Mouse (Mus musculus) stomach, postnatal 0 days (tissue): Measurements from ENCODE around the gene Prox1. TPM values are rescaled to one million over a fixed set of nuclear protein-coding genes. Genes with fewer than 3 reads are reported as not detected.

ENCODE experiments used
- ATAC-seq: fragments of 200-750 bp; cut with Nextera tagmentation; 2 replicates; pipeline ENCODE4 v1.8.0; 2017; ENCODE audit not compliant: low FRiP score, low TSS enrichment
- DNase-seq: peaks from one replicate; pipeline ENCODE4 v3.0.0-alpha.2; 2016; ENCODE audit warnings: low spot score
- H3K27ac ChIP-seq: fragments of 300-500 bp; sonication (generic); replicated peaks from 2 replicates; pipeline ENCODE4 v1.5.1; 2014; ENCODE audit warnings: mild to moderate bottlenecking, control low read depth
- H3K27me3 ChIP-seq: fragments of 300-500 bp; sonication (generic); 2 replicates; pipeline ENCODE4 v1.6.1; 2014; ENCODE audit warnings: low read length; ENCODE audit not compliant: control insufficient read depth, insufficient read depth
- H3K36me3 ChIP-seq: fragments of 300-500 bp; sonication (generic); 2 replicates; pipeline ENCODE4 v1.6.1; 2014; ENCODE audit warnings: low read length, mixed read lengths; ENCODE audit not compliant: control insufficient read depth, insufficient read depth
- H3K4me1 ChIP-seq: fragments of 300-500 bp; sonication (generic); replicated peaks from 2 replicates; pipeline ENCODE4 v1.6.1; 2014; ENCODE audit warnings: antibody characterized with exemption; ENCODE audit not compliant: control insufficient read depth, insufficient read depth
- H3K4me2 ChIP-seq: fragments of 300-500 bp; sonication (generic); replicated peaks from 2 replicates; pipeline ENCODE4 v1.6.1; 2014; ENCODE audit warnings: low read depth, mild to moderate bottlenecking, control low read depth, moderate library complexity
- H3K4me3 ChIP-seq: fragments of 300-500 bp; sonication (generic); 2 replicates; pipeline ENCODE4 v1.5.1; 2014; ENCODE audit warnings: low read depth, low read length, control low read depth
- H3K9ac ChIP-seq: fragments of 300-500 bp; sonication (generic); 2 replicates; pipeline ENCODE4 v1.6.1; 2014; ENCODE audit warnings: mild to moderate bottlenecking, low read length, control low read depth, mixed read lengths
- H3K9me3 ChIP-seq: fragments of 300-500 bp; sonication (generic); 2 replicates; pipeline ENCODE4 v1.6.1; 2016; ENCODE audit warnings: low read length; ENCODE audit not compliant: control insufficient read depth
- CTCF ChIP-seq: IDR thresholded peaks from 2 replicates; pipeline ENCODE4 v1.5.1; 2016; ENCODE audit warnings: antibody characterized with exemption, low read depth, mild to moderate bottlenecking, moderate library complexity
- EP300 ChIP-seq: optimal IDR thresholded peaks from 2 replicates; pipeline ENCODE3; 2016; ENCODE audit warnings: antibody characterized with exemption
- WGBS: fragments of 180-500 bp; shearing (Covaris S2); extraction: QIAGEN DNeasy Blood & Tissue Kit; methylation state at CpG from one replicate; pipeline ENCODE4 v1.1.7; 2014; 5-methylcytosine and 5-hydroxymethylcytosine counted together
- polyA plus RNA-seq: library from polyadenylated mRNA; unstranded; fragments of >200 nt; fragmentation: Nextera tagmentation; extraction: Ambion mirVana; gene quantifications from 2 replicates; pipeline ENCODE4 v1.2.1, GENCODE M21; 2015

Prox1 gene
- polyA plus RNA-seq, 1 experiment from 2014 or later, result 0.40 TPM

DNA sequence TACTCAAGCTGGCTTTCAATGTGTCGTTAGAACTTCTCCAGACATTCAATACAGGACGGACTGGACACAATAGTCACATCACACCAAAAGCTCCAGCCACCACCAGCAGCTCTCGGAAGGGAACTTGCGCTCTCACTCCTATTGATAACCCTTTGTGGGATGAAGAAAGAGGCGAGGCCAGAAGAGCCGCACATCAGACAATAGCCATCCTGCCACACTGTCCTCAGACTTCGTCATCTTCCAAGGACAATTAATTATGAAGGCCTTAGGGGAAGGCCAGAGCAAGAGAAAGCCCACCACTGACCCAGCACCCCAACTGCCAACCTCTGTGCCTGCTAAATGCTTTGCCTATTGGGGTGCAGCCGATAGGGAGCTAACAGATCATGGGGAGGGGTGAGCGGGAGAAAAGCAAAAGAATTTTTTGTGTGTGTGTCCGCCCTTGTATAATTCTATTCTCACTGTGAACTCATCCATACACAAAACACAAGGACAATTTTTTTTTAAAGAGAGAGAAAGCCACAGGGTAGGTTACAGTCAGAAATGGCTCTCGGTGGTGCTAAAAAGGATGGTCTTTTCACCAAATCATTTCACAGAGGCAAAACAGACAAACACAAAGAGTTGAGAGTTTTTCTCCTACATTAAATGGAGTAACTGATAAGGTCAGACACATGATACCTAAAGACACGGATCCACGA lies 30.7 kb downstream of the Prox1 start:
- WGBS, result 88% methylated on average over 13 of the region's 13 CpGs
- Histone ChIP-seq H3K27me3 (no peaks in the 10 kb centered on the region), H3K9ac (no peak overlapping the region), H3K9me3 (no peaks in the 10 kb centered on the region), H3K4me2 (no peak overlapping the region), H3K4me3 (no peak overlapping the region), H3K4me1 (no peaks in the 10 kb centered on the region), H3K36me3 (no peaks in the 10 kb centered on the region), H3K27ac (no peak overlapping the region)
- TF ChIP-seq CTCF, result no peak
- no peak for TF ChIP-seq EP300
- DNase-seq (no peak), ATAC-seq (no peak)

DNA sequence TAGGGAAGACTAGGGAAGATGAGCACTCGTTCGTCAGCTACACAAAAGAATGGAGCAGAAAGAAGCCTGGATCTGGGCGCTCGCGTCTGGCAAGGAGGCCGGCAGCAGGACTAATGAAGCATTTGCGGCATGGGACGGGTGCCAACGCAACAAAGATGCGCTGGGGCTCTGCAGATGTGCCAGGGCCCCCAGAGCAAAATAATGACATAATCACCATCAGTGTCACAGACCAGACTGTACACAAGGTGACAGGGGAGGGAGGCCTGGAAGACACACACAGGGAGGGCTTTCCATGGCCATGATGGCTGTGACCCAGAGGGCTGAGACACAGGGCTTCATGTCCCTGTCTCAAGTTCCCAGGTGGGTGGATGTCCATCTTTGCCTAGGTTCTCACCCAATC lies 32.6 kb downstream of the Prox1 start:
- no peak overlapping the region for H3K4me2 ChIP-seq
- H3K36me3 ChIP-seq, result no peaks in the 10 kb centered on the region
- no peaks in the 10 kb centered on the region for H3K4me1 ChIP-seq
- 81% methylated on average over 10 of the region's 10 CpGs for WGBS
- H3K4me3 ChIP-seq, result no peak overlapping the region
- no peak for ATAC-seq
- no peaks in the 10 kb centered on the region for H3K9me3 ChIP-seq
- H3K9ac ChIP-seq, result no peak overlapping the region
- no peak for TF ChIP-seq EP300
- TF ChIP-seq CTCF, result no peak
- H3K27me3 ChIP-seq, result no peaks in the 10 kb centered on the region
- no peak overlapping the region for H3K27ac ChIP-seq
- no peak for DNase-seq

DNA sequence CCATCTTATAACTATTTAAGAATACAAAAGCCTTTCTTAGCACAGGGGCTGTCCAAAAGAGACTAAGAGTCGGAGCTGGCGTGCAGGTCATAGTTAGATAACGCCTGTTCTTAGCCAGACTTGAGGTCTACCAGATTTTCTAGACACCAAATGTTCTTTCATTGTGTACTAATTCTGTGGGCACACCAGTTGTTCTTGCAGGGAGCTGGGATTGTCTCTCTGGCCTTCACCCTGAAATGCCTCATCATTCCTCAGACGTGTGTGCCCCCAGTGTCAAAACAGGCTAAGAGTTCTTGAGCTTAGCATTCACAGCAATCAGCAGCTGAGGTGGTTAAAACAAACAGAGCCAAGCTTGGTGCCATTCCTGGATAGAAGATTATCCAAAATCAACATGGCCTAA lies 37.6 kb downstream of the Prox1 start:
- Histone ChIP-seq H3K27me3 (no peaks in the 10 kb centered on the region), H3K36me3 (no peaks in the 10 kb centered on the region), H3K9ac (no peak overlapping the region), H3K4me2 (no peak overlapping the region), H3K4me1 (0 out of 2 replicates have a peak, but pooled peaks cover 2% of the 10 kb centered on the region), H3K9me3 (no peaks in the 10 kb centered on the region), H3K27ac (no peak overlapping the region), H3K4me3 (no peak overlapping the region)
- 53% methylated on average over 4 of the region's 4 CpGs for WGBS
- ATAC-seq (no peak), DNase-seq (no peak)
- TF ChIP-seq CTCF (no peak), EP300 (no peak)

DNA sequence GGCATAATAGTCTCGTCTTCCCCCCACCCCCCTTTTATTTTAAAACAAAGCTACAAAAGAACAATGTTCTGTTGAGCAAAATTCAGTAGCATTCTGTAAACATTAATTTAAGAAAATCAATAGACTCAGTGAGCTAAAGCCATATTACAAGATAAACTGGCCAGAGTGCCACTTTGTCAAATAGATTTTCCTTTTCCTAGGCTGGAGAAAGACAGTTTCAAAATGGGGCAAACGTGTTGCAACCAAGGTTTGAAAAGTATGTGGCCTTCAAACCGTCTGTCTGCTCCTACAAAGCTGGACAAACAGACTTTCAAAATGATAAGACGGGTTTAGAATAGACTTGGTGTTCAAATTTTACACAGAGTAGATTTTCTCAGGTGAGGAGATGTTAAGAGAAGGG lies 39.6 kb downstream of the Prox1 start:
- Histone ChIP-seq H3K36me3 (no peaks in the 10 kb centered on the region), H3K4me1 (0 out of 2 replicates have a peak, but pooled peaks cover 2% of the 10 kb centered on the region), H3K27ac (no peak overlapping the region), H3K9ac (no peak overlapping the region), H3K4me2 (no peak overlapping the region), H3K4me3 (no peak overlapping the region), H3K9me3 (no peaks in the 10 kb centered on the region), H3K27me3 (no peaks in the 10 kb centered on the region)
- DNase-seq (no peak), ATAC-seq (no peak)
- WGBS, result 58% methylated on average over 4 of the region's 4 CpGs
- TF ChIP-seq CTCF (no peak), EP300 (no peak)

DNA sequence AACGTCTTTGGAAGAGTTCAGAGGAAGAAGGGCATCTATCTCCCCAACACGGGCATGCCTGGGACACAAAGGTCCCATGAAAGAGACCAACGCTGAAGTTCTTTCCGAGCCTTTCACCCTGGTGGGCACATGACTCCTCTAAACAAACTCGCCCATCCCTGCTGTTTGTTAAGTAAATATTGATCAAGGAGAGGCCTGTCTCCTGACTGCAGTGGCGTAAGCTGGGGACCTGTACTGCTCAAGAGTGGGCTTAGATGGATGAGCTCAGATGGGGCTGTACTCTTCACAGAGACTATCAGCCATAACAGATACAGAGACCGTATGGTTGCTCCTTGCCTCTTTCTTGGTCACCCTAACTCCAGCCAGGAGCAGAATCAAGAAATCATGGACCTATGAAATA lies 41.0 kb downstream of the Prox1 start:
- Histone ChIP-seq H3K27me3 (no peaks in the 10 kb centered on the region), H3K9ac (no peak overlapping the region), H3K4me2 (no peak overlapping the region), H3K4me3 (no peak overlapping the region), H3K9me3 (no peaks in the 10 kb centered on the region), H3K4me1 (0 out of 2 replicates have a peak, but pooled peaks cover 2% of the 10 kb centered on the region), H3K27ac (no peak overlapping the region), H3K36me3 (no peaks in the 10 kb centered on the region)
- WGBS, result 54% methylated on average over 7 of the region's 7 CpGs
- no peak for ATAC-seq
- TF ChIP-seq EP300 (no peak), CTCF (no peak)
- DNase-seq, result no peak

DNA sequence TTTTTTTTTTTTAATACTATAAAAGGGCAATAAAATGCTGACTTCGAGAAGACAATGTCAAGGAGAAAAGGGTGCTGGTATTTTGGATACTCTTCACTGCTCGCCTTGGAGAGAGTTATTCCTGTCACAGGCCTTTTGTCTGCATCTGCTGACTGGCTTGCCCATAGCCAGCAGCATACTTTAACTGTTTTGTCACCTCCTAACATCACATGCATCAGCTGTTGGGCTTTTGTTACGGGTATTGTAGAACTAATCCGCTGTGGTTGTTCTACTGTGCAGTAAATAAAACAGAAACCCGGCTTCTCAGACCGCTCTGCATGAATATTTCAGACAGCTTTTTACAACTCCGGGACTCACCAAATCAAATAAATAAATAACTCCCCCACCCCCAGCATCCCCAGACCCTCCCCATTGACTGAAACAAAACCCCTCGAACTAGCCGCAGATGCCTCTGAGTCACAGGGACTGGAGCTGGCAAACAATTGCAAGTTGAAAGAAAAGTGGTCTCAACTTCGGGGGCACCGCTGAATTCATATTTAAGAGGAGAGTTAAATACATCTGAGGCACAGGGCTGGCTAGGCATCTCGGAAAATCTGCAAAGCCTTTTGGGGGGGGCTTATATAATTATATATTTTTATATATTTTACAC lies 41.7 kb downstream of the Prox1 start:
- Histone ChIP-seq H3K9me3 (no peaks in the 10 kb centered on the region), H3K4me1 (0 out of 2 replicates have a peak, but pooled peaks cover 2% of the 10 kb centered on the region), H3K4me3 (no peak overlapping the region), H3K27ac (no peak overlapping the region), H3K9ac (no peak overlapping the region), H3K4me2 (no peak overlapping the region), H3K36me3 (no peaks in the 10 kb centered on the region), H3K27me3 (no peaks in the 10 kb centered on the region)
- no peak for ATAC-seq
- WGBS, result 45% methylated on average over 12 of the region's 12 CpGs
- DNase-seq, result no peak
- TF ChIP-seq EP300, result no peak
- no peak for TF ChIP-seq CTCF
